7 mouse cellular contexts compared by ENCODE assay signal in the genomic region with DNA sequence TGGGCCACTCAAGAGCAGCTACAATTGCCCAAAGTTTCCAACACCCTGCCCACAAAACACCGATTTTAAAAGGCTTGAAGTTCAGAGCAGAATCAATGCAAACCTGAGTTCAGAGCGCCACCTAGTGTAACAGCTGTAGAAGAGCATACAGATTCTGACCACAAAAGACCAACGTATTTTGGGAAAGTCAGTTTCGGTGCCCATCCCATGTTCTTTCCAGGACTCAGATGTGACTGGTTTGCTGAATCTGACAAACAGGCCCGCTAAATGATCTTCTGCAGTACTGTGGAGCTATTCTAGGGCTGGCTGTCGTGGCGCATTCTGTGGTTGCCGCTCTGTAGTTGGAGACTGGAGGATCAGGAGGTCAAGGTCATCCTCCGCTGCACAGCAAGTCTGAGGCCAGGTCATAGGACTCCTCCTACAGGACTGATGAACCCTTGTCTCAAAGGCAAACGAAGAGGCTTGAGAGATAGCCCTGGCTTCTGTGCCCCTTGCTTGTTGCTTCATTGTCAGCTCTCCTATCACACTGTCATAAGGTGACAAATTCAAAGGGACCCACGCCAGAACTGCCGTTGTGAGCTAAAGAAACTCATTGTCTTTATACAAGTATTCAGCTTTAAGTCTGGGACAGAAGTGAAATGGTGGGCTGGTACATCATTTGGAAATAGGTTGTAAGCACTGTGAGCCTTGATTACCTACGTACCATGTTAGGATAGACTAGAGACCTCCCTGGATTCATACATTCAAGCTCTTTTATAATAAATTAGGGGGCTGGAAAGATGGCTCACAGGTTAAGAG. TPM values are rescaled to one million over a fixed set of nuclear protein-coding genes. Genes with fewer than 3 reads are reported as not detected.
DNase-seq lines count a peak whose midpoint lies in the region; ATAC-seq and TF ChIP-seq lines count a peak whose summit lies in the region.

No protein-coding gene starts in this region.

- WGBS in heart, embryonic 15.5 days, result 23% methylated on average over 13 of the region's 13 CpGs

- H3K27ac ChIP-seq in heart, embryonic 15.5 days, result no peak overlapping the region

- no peak overlapping the region; the same call in 1 of the 2 replicates for H3K4me3 ChIP-seq in G1E (ENCODE audit: low read depth, low read length)
- H3K4me3 ChIP-seq in heart, embryonic 15.5 days, result peak overlapping the region; percentile 14; the same call in 1 of the 2 replicates

- peak overlapping the region; percentile 34; the same call in 1 of the 2 replicates for H3K9ac ChIP-seq in heart, embryonic 15.5 days

- H3K27me3 ChIP-seq in G1E (ENCODE audit: insufficient read depth, low read length), result peaks cover 3% of the 10 kb centered on the region; the same call in 1 of the 2 replicates
- H3K27me3 ChIP-seq in heart, embryonic 15.5 days, result no peaks in the 10 kb centered on the region

- H3K36me3 ChIP-seq in G1E (replicated peaks), result peaks cover 8% of the 10 kb centered on the region
- peaks cover 4% of the 10 kb centered on the region; the same call in 1 of the 2 replicates for H3K36me3 ChIP-seq in heart, embryonic 15.5 days

- H3K4me2 ChIP-seq in heart, embryonic 15.5 days, result peak overlapping the region; percentile 50

- peak; percentile 78 for DNase-seq in CD4-positive helper T cell, adult 2 months (ENCODE audit: low read depth, low spot score)
- DNase-seq in G1E (ENCODE audit: low spot score), result no peak
- DNase-seq in embryo, embryonic 10.5 days (ENCODE audit: low spot score), result peak; percentile 87
- peak; percentile 67 for DNase-seq in kidney, postnatal 10 days
- peak; percentile 62 for DNase-seq in lung, postnatal 36 days
- peak; percentile 65 for DNase-seq in skeletal muscle tissue, adult 2 months (ENCODE audit: low read depth, low spot score)

- peaks cover 44% of the 10 kb centered on the region for H3K4me1 ChIP-seq in G1E (ENCODE audit: insufficient read depth, low read depth, low read length)
- H3K4me1 ChIP-seq in heart, embryonic 15.5 days (replicated peaks), result peaks cover 23% of the 10 kb centered on the region

- no peak for ATAC-seq in G1E (ENCODE audit: extremely low read depth, insufficient number of reproducible peaks, low FRiP score, poor library complexity, severe bottlenecking)
- no peak for ATAC-seq in heart, embryonic 15.5 days (replicated peaks; ENCODE audit: insufficient number of reproducible peaks, insufficient read depth, low FRiP score, low read depth)

- H3K9me3 ChIP-seq in G1E (replicated peaks), result no peaks in the 10 kb centered on the region
- no peaks in the 10 kb centered on the region for H3K9me3 ChIP-seq in heart, embryonic 15.5 days (replicated peaks)

- TF ChIP-seq CTCF in G1E (IDR thresholded peaks at IDR 0.05; ENCODE audit: low read depth, low read length), result peak; percentile 60; the same call in 1 of the 2 replicates

RNA-seq across cellular contexts. Expression of gene Men1, which starts 2.9 kb away (rescaled TPM):
- 51.0 and 53.9 TPM in 2 replicates for total RNA-seq in G1E (2014; fragmentation: Nextera tagmentation)
- total RNA-seq in G1E (2017), result 28.8 and 30.9 TPM in 2 replicates
- polyA plus RNA-seq in G1E (2012), result 146 and 213 TPM in 2 replicates
- polyA plus RNA-seq in heart, embryonic 15.5 days (2015; fragmentation: Nextera tagmentation; extraction: Ambion mirVana), result 36.1 and 50.6 TPM in 2 replicates

RNA-seq across cellular contexts. Expression of gene Map4k2, which starts 9.0 kb away (rescaled TPM):
- total RNA-seq in G1E (2014; fragmentation: Nextera tagmentation), result 13.3 and 13.4 TPM in 2 replicates
- total RNA-seq in G1E (2017), result 13.2 and 19.4 TPM in 2 replicates
- 19.3 and 26.6 TPM in 2 replicates for polyA plus RNA-seq in G1E (2012)
- 12.6 and 17.9 TPM in 2 replicates for polyA plus RNA-seq in heart, embryonic 15.5 days (2015; fragmentation: Nextera tagmentation; extraction: Ambion mirVana)

RNA-seq across cellular contexts. Expression of gene Cdc42bpg, which starts 25.7 kb away (rescaled TPM):
- total RNA-seq in G1E (2014; fragmentation: Nextera tagmentation) (5.0 and 7.6 TPM in 2 replicates), G1E (2017) (2.0 and 2.4 TPM in 2 replicates)
- 14.1 and 15.4 TPM in 2 replicates for polyA plus RNA-seq in G1E (2012)
- 0.30 and 0.60 TPM in 2 replicates for polyA plus RNA-seq in heart, embryonic 15.5 days (2015; fragmentation: Nextera tagmentation; extraction: Ambion mirVana)

RNA-seq across cellular contexts. Expression of gene Sf1, which starts 31.6 kb away (rescaled TPM):
- total RNA-seq in G1E (2014; fragmentation: Nextera tagmentation) (511 and 574 TPM in 2 replicates), G1E (2017) (96.0 and 104 TPM in 2 replicates)
- 1,720 and 2,369 TPM in 2 replicates for polyA plus RNA-seq in G1E (2012)
- polyA plus RNA-seq in heart, embryonic 15.5 days (2015; fragmentation: Nextera tagmentation; extraction: Ambion mirVana), result 79.0 and 98.4 TPM in 2 replicates

RNA-seq across cellular contexts. Expression of gene Pygm, which starts 52.3 kb away (rescaled TPM):
- 7.1 TPM in 1 of 2 replicates, not detected in the other for total RNA-seq in G1E (2014; fragmentation: Nextera tagmentation)
- total RNA-seq in G1E (2017), result 0.41 and 0.87 TPM in 2 replicates
- 0.13 and 0.14 TPM in 2 replicates for polyA plus RNA-seq in G1E (2012)
- 282 and 297 TPM in 2 replicates for polyA plus RNA-seq in heart, embryonic 15.5 days (2015; fragmentation: Nextera tagmentation; extraction: Ambion mirVana)
